Mouse (Mus musculus) intestine, embryonic 15.5 days (tissue): ENCODE measurements around the gene Cand1. TPM values are rescaled to one million over a fixed set of nuclear protein-coding genes. Genes with fewer than 3 reads are reported as not detected.

ENCODE experiments used
- ATAC-seq: fragments of 200-750 bp; cut with Nextera tagmentation; 2 replicates; pipeline ENCODE4 v1.8.0; 2017; ENCODE audit warnings: moderate TSS enrichment, moderate library complexity
- H3K27ac ChIP-seq: fragments of 300-500 bp; sonication (generic); 2 replicates; pipeline ENCODE4 v1.5.1; 2015; ENCODE audit warnings: mild to moderate bottlenecking, inconsistent platforms
- H3K27me3 ChIP-seq: fragments of 300-500 bp; sonication (generic); replicated peaks from 2 replicates; pipeline ENCODE4 v1.6.1; 2015; ENCODE audit warnings: inconsistent platforms
- H3K36me3 ChIP-seq: fragments of 300-500 bp; sonication (generic); 2 replicates; pipeline ENCODE4 v1.6.1; 2015; ENCODE audit warnings: inconsistent platforms
- H3K4me1 ChIP-seq: fragments of 300-500 bp; sonication (generic); replicated peaks from 2 replicates; pipeline ENCODE4 v1.6.1; 2015; ENCODE audit warnings: inconsistent platforms
- H3K4me2 ChIP-seq: fragments of 300-500 bp; sonication (generic); replicated peaks from 2 replicates; pipeline ENCODE4 v1.6.1; 2015; ENCODE audit warnings: mild to moderate bottlenecking, inconsistent platforms
- H3K4me3 ChIP-seq: fragments of 300-500 bp; sonication (generic); replicated peaks from 2 replicates; pipeline ENCODE4 v1.5.1; 2015; ENCODE audit warnings: inconsistent platforms
- H3K9ac ChIP-seq: fragments of 300-500 bp; sonication (generic); 2 replicates; pipeline ENCODE4 v1.6.1; 2015; ENCODE audit warnings: inconsistent platforms
- H3K9me3 ChIP-seq: fragments of 300-500 bp; sonication (generic); 2 replicates; pipeline ENCODE4 v1.6.1; 2016; ENCODE audit warnings: inconsistent platforms
- WGBS: fragments of 180-500 bp; shearing (Covaris S2); methylation state at CpG from one replicate; pipeline ENCODE4 v1.1.7; 2015; 5-methylcytosine and 5-hydroxymethylcytosine counted together
- polyA plus RNA-seq: library from polyadenylated mRNA; unstranded; fragments of >200 nt; fragmentation: Nextera tagmentation; extraction: Ambion mirVana; gene quantifications from 2 replicates; pipeline ENCODE4 v1.2.1, GENCODE M21; 2015

Cand1 gene
- polyA plus RNA-seq, 1 experiment from 2014 or later = 47.0 TPM

GRCm38 (mm10) chr10:119160161-119160560 lies 79.7 kb downstream of the Cand1 start:
- no peaks in the 10 kb centered on the region for H3K4me1 ChIP-seq
- no peak for ATAC-seq
- H3K9me3 ChIP-seq = no peaks in the 10 kb centered on the region
- H3K27me3 ChIP-seq = no peaks in the 10 kb centered on the region
- no peak overlapping the region for H3K4me2 ChIP-seq
- no peaks in the 10 kb centered on the region for H3K36me3 ChIP-seq
- WGBS = 82% methylated on average over 6 of the region's 6 CpGs
- no peak overlapping the region for H3K4me3 ChIP-seq
- H3K9ac ChIP-seq = no peak overlapping the region
- no peak overlapping the region for H3K27ac ChIP-seq

DNA sequence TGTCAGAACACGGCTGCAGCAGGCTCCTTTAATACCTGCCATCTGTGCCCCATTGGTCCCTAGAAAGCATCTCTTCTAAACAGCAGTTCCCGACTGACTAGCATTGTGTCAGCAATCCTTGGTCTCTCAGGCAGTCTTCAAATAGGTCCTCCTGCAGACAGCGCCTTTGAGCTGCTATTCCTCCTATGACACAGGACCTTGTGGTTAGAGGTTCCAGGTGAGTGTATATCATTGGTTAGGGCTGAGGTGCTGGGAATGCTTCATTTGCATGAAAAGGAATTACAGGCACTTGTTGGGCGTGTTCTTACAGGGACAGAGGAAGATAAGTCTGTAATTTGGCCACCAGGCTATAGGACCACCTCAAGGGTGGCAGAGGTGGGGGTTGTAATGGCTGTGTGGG lies 90.6 kb downstream of the Cand1 start:
- H3K36me3 ChIP-seq = no peaks in the 10 kb centered on the region
- no peaks in the 10 kb centered on the region for H3K4me1 ChIP-seq
- no peak overlapping the region for H3K4me3 ChIP-seq
- no peak for ATAC-seq
- H3K9me3 ChIP-seq = no peaks in the 10 kb centered on the region
- no peak overlapping the region for H3K4me2 ChIP-seq
- no peak overlapping the region for H3K27ac ChIP-seq
- H3K27me3 ChIP-seq = no peaks in the 10 kb centered on the region
- no peak overlapping the region for H3K9ac ChIP-seq
- 71% methylated on average over 4 of the region's 4 CpGs for WGBS

Other genes starting within 250 kb of the Cand1 start
- gene Grip1, start 213.8 kb upstream of the Cand1 start, polyA plus RNA-seq = 1.7 TPM in 2 replicates